Mouse (Mus musculus) gonadal fat pad, adult 2 months (tissue): ENCODE results near the gene Serpina5. TPM values are rescaled to one million over a fixed set of nuclear protein-coding genes. Genes with fewer than 3 reads are reported as not detected.

Source experiments
- DNase-seq: peaks from one replicate; pipeline ENCODE4 v3.0.0-alpha.2; 2012; ENCODE audit warnings: low read depth
- polyA plus RNA-seq: library from polyadenylated mRNA; depleted of rRNA; stranded (reverse); fragments of >200 nt; gene quantifications from 2 replicates; pipeline ENCODE4 v1.2.3, GENCODE M21; 2012; rRNA removed

Gene Serpina5
- polyA plus RNA-seq, 1 experiment, result 0.05 TPM

- DNase-seq, result peak; percentile 44
Observed at GRCm38 (mm10) chr12:104127696-104128095, 26.8 kb downstream of the Serpina5 start, which contains the start of gene Serpina3b. Gene Serpina3b (plus strand): TSS chr12:104127996.

GRCm38 (mm10) chr12:104131041-104131440, 30.1 kb downstream of the Serpina5 start:
- DNase-seq, result no peak

GRCm38 (mm10) chr12:104138216-104138615, 37.3 kb downstream of the Serpina5 start:
- no peak for DNase-seq

GRCm38 (mm10) chr12:104140543-104141103, 39.7 kb downstream of the Serpina5 start:
- DNase-seq, result no peak

- DNase-seq, result no peak
Observed at GRCm38 (mm10) chr12:104141506-104141905, 40.6 kb downstream of the Serpina5 start.

GRCm38 (mm10) chr12:104142427-104142826, 41.5 kb downstream of the Serpina5 start:
- DNase-seq, result no peak

GRCm38 (mm10) chr12:104143286-104143685, 42.4 kb downstream of the Serpina5 start:
- DNase-seq, result no peak

GRCm38 (mm10) chr12:104145571-104145970, 44.7 kb downstream of the Serpina5 start:
- DNase-seq, result no peak

GRCm38 (mm10) chr12:104151989-104152388, 51.1 kb downstream of the Serpina5 start:
- DNase-seq, result no peak

- no peak for DNase-seq
Observed at GRCm38 (mm10) chr12:104153041-104153645, 52.2 kb downstream of the Serpina5 start.

GRCm38 (mm10) chr12:104153656-104154055, 52.7 kb downstream of the Serpina5 start, which contains the start of gene Serpina3c:
Gene Serpina3c (minus strand): TSS chr12:104153870.
- DNase-seq, result no peak

Other genes starting within 250 kb of the Serpina5 start
- gene Serpina1a, start 237.6 kb upstream of the Serpina5 start, polyA plus RNA-seq, result 4.8 and 41.4 TPM in 2 replicates
- 5.4 and 7.3 TPM in 2 replicates for gene Serpina1c, start 196.2 kb upstream of the Serpina5 start, polyA plus RNA-seq
- 0.36 and 0.85 TPM in 2 replicates for gene Serpina1e, start 142.1 kb upstream of the Serpina5 start, polyA plus RNA-seq
- not detected in 2 replicates for gene Serpina11, start 111.2 kb upstream of the Serpina5 start, polyA plus RNA-seq
- not detected in 2 replicates for gene Serpina9, start 87.4 kb upstream of the Serpina5 start, polyA plus RNA-seq
- 0.07 TPM in 1 of 2 replicates, not detected in the other for gene Serpina12, start 56.7 kb upstream of the Serpina5 start, polyA plus RNA-seq
- gene Serpina3a, start 11.6 kb downstream of the Serpina5 start, polyA plus RNA-seq, result not detected in 2 replicates
- 0.08 and 0.91 TPM in 2 replicates for gene Serpina3b, start 26.9 kb downstream of the Serpina5 start, polyA plus RNA-seq
- 49.4 and 89.8 TPM in 2 replicates for gene Serpina3c, start 52.8 kb downstream of the Serpina5 start, polyA plus RNA-seq
- 0.27 and 0.57 TPM in 2 replicates for gene Serpina3f, start 113.4 kb downstream of the Serpina5 start, polyA plus RNA-seq
- 2.4 and 3.2 TPM in 2 replicates for gene Serpina3g, start 135.1 kb downstream of the Serpina5 start, polyA plus RNA-seq
- 1.1 and 1.3 TPM in 2 replicates for gene Serpina3i, start 162.0 kb downstream of the Serpina5 start, polyA plus RNA-seq
- gene Serpina3j, start 213.4 kb downstream of the Serpina5 start, polyA plus RNA-seq, result 0.46 TPM in 1 of 2 replicates, not detected in the other
- gene Serpina3k, start 237.4 kb downstream of the Serpina5 start, polyA plus RNA-seq, result 0.92 and 2.1 TPM in 2 replicates
- 1.5 and 3.5 TPM in 2 replicates for gene Serpina3m, start 237.4 kb downstream of the Serpina5 start, polyA plus RNA-seq